Mouse (Mus musculus) 3134 (cell line): Measurements from ENCODE around the gene Slc46a1.
A peak's percentile ranks its signal among the peaks of the same experiment; 100 is the strongest.

Experiments
- DNase-seq: peaks from one replicate; pipeline ENCODE4 v3.0.0-alpha.2; 2011; ENCODE audit warnings: low spot score; ENCODE audit not compliant: insufficient read length; ENCODE audit errors: extremely low read depth

Slc46a1 gene

DNA sequence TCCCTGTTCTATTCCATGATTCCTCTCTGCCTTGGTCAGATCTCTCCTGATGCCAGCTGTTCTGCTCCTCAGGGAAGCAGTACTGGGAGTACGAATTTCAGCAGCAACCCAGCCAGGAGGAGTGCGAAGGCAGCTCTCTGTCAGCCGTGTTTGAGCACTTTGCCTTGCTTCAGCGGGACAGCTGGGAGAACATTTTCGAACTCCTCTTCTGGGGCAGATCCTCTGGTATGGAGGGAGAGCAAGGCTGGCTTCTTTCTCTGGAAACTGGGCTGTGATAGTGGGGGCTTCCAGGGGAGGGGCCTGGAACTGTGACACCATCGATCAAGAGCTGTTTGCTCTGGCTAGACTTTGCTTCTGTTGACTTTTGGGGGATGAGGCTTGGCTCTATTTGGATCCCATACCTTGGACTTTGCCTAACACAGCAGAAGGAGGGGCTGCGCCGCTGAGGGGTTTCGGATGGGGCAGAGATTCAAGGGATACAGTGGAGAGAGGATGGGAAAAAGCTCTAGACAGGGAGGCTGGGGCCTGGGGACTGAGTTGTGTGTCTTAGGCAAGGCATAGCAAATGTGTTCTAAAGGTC lies 35.2 kb downstream of the Slc46a1 start:
- DNase-seq: no peak

DNA sequence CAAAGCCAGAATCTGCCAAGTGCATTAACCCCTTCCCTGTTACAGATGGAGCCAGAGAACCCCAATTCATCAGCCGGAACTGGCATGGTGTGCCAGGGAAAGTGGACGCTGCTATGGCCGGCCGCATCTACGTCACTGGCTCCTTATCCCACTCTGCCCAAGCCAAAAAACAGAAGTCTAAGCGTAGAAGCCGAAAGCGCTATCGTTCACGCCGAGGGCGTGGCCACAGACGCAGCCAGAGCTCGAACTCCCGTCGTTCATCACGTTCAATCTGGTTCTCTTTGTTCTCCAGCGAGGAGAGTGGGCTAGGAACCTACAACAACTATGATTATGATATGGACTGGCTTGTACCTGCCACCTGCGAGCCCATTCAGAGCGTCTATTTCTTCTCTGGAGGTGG lies 36.0 kb downstream of the Slc46a1 start:
- no peak for DNase-seq

DNA sequence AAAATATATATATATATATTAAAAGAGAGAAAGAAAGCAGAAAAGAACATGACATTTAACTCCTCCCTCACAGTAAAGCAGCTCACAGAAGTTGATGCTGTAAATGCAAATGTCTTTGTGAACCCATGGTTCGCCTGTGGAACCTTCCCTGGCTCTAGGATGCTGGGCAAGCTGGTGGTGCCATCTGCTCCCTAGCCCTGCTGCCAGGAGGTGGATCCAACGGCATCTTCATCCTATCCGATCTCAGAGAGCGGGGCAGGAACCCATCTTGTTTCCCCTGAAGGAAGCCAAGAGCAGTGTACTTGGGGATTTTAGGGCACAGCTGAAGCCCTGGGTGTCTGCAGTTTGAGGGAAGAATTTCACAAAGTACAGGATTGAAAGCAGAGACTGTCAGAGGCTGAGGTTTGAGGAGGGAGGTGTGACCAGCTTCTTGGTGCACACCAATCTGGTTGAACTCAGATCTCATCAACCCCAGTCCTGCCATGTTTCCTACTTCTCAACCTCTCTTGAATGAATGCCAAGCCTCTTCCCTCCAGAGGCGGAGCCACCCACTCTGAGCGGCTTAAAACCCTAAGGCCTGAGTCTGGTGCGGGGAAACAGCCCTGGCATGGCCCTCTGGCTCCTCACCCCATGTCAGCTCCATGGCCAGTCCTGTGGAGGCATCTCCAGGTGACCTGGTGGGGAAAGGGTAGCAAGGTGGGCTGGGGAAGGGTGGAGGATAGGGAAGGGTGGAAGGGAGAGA lies 37.6 kb downstream of the Slc46a1 start, which contains the start of gene Sebox:
Sebox (plus strand) TSS at position 539 of the 742 bp plus-strand sequence.
- DNase-seq: no peak

DNA sequence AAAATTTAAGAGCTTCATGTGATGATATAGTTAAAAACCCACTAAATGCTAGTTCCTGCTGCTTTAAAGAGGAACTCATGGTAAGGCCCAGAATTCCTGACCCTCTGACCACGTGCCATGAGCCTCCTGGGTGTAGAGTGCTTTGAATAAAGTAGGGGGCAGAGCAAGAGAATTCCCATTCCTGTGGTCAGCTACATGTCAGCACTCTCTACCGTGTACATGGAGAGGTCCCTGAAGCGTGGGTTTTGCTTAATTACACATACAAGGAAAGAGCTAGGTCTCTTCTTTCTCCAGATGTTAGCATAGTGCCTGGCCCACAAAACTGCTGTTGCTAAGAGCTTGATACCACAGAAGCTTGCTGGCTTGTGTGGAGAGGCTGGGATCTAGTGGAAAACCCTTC lies 39.9 kb downstream of the Slc46a1 start:
- DNase-seq: no peak

DNA sequence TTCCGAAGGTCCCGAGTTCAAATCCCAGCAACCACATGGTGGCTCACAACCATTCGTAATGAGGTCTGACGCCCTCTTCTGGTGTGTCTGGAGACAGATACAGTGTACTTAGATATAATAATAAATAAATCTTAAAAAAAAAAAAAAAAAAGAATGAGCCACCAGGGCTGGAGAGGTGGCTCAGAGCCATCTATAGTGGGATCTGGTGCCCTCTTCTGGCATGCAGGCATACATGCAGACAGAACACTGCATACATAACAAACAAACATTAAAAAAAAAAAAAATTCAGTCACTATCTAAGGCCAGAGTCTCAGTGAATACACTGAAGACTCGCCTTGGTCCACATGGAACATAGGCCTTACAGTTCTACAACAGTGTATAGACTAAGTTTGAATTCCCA lies 43.7 kb downstream of the Slc46a1 start:
- no peak for DNase-seq

DNA sequence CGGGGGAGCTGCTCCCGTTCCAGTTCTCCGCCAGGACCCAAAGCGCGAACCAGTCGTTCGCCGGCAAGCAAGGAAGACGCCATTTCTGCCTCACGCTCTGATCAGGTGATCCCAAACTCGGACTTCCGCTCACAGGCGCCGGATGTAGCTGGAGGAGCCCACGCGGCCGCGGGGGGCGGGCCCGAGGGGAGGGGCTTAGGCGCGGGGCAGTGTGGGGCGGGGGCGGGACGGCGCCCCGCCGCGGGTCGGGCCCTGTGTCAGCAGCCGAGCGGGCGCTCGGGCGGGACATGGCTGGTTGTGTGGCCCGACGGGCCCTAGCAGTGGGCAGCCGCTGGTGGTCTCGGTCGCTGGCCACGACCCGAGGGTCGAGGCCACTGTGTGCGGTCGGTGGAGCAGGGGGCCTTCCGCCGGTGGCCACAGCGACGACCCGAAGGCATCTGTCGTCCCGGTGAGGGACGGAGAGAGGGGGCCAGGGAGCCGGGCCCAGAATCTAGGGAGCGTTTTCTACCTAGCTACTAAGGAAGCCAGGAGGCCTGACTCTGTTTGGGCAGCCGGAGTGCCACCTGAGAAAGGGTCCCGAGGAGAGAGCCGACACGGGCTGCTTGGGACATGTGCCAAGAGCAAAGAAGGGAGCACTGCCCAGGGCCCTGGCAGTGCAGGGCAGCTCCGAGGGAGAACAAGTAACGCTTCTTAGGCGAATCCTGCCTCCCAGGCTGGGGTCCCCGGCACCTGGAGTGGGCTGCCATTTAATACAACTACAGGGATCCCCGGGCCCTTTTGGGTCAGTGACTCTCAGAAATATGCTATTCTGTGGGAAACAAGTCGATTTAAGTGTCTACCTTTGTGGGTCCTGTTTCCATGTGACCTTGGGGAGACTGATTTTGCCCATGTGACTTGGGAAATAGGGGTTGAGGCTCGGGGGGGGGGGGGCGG lies 46.8 kb downstream of the Slc46a1 start, which contains the start of the genes Tmem199 and Poldip2:
Tmem199 (minus strand) TSS at position 148 of the 933 bp plus-strand sequence.
Poldip2 (plus strand) TSS at position 169 of the 933 bp plus-strand sequence.
- peak; percentile 91 for DNase-seq

DNA sequence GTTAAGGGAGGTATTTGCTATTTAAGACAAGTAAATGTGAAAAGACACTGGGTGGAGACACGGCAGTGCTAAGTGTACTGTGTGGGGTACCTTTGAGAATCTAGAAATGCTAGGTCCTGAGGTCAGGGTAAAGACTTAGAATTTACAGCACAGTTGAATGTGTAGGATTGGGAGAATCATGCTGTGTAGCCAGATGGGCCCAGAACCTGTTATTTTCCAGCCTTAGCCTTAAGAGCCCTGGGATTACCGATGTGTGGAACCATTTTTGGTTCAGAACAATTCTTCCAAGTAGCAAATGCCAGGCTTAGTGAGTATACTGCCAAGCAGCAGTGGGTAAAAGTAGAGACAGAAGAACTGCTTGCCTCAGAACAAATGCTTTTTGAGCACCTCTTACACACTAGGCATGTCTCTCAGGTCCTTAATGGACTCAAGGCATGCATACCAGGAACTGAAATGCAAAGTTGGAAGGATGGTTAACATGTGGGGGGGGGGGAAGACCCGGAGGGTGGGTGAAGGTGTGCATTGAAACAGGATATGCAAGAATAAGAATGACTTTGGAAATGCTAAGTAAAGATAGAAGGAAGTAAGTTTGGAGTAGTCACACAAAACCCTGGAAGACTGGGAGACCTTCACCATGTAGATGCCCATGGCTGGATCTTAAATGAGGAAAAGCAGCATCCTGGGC lies 47.8 kb downstream of the Slc46a1 start:
- no peak for DNase-seq

DNA sequence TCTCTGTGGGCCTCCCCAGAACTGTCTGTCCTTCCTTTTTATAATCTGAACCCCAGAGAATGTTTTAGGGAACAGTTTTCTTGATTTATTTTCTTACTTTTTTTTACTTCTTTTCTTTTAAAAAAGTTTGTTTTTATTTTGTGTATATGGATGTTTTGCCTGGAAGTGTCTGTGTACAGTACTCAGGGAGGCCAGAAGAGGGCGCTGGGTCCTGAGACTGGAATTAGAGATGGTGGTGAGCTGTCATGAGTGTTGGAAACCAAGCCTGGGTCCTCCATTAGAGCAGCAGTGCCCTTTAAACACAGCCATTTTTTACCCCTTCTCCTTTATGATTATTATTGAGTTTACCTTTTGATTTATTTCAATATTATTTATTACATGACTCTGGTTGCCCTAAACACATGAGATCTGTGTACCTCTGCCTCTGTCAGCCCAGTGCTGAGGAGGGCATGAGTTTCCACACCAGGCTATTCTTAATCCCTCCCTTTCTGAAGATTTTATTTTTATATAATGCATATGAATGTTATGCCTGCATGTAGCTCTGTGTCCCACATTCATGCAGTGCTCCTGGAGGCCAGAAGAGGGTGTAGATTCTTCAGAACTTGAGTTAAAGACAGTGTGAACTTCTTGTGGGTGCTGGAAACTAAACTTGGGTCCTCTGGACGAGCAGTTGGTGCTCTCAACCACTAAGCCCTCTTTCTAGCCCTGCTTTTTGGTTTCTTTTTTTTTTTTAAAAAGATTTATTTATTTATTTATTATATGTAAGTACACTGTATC lies 50.2 kb downstream of the Slc46a1 start:
- no peak for DNase-seq

DNA sequence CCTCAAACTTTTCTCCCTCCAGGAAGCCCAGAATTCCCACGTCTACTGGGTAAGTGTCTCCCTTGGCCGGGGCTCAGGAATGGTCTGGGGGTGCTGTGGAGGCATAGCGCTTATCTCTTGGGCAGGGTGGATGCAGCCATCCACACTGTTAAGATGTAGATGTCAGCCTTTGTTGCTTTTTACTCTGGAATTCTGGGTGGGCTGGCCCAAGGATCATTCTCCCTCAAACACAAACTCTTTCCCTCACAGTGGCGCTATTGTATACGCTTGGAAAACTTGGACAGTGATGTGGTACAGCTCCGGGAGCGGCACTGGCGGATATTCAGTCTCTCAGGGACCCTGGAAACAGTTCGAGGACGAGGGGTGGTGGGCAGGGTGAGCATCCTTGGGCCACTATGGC lies 53.4 kb downstream of the Slc46a1 start:
- DNase-seq: no peak
